Mouse (Mus musculus) adrenal gland, postnatal 25 days (tissue): ENCODE results near the gene Crhr1. TPM values are rescaled to one million over a fixed set of nuclear protein-coding genes. Genes with fewer than 3 reads are reported as not detected.

Experiments used
- DNase-seq: peaks from one replicate; pipeline ENCODE4 v3.0.0; 2021; ENCODE audit warnings: mixed read lengths
- total RNA-seq: library from RNA; stranded (reverse); gene quantifications from 2 replicates; pipeline ENCODE4 v1.2.3, GENCODE M21; 2021

The Crhr1 gene
- total RNA-seq, 1 experiment from 2014 or later = 0.24 TPM

GRCm38 (mm10) chr11:104138976-104139375 lies 6.3 kb downstream of the Crhr1 start:
- DNase-seq = no peak

- DNase-seq = no peak
Measured at GRCm38 (mm10) chr11:104144930-104145329, 12.3 kb downstream of the Crhr1 start.

- DNase-seq = no peak
Measured at GRCm38 (mm10) chr11:104148787-104149186, 16.1 kb downstream of the Crhr1 start.

- DNase-seq = no peak
Measured at GRCm38 (mm10) chr11:104150911-104151310, 18.3 kb downstream of the Crhr1 start.

GRCm38 (mm10) chr11:104154332-104154731 lies 21.7 kb downstream of the Crhr1 start:
- no peak for DNase-seq

GRCm38 (mm10) chr11:104154820-104155635 lies 22.4 kb downstream of the Crhr1 start:
- peak; percentile 23 for DNase-seq

GRCm38 (mm10) chr11:104155899-104156298 lies 23.2 kb downstream of the Crhr1 start:
- DNase-seq = no peak

- no peak for DNase-seq
Measured at GRCm38 (mm10) chr11:104156391-104156790, 23.7 kb downstream of the Crhr1 start.

GRCm38 (mm10) chr11:104157603-104158259 lies 25.1 kb downstream of the Crhr1 start:
- peak; percentile 71 for DNase-seq

GRCm38 (mm10) chr11:104158260-104158907 lies 25.7 kb downstream of the Crhr1 start:
- DNase-seq = no peak

GRCm38 (mm10) chr11:104159769-104160272 lies 27.2 kb downstream of the Crhr1 start:
- DNase-seq = no peak

- no peak for DNase-seq
Measured at GRCm38 (mm10) chr11:104161153-104161552, 28.5 kb downstream of the Crhr1 start.

- no peak for DNase-seq
Measured at GRCm38 (mm10) chr11:104164257-104164656, 31.6 kb downstream of the Crhr1 start.

- peak; percentile 59 for DNase-seq
Measured at GRCm38 (mm10) chr11:104171281-104171781, 38.7 kb downstream of the Crhr1 start.

- DNase-seq = no peak
Measured at GRCm38 (mm10) chr11:104178893-104179292, 46.2 kb downstream of the Crhr1 start.

- DNase-seq = no peak
Measured at GRCm38 (mm10) chr11:104179804-104180203, 47.1 kb downstream of the Crhr1 start.

- no peak for DNase-seq
Measured at GRCm38 (mm10) chr11:104182141-104182540, 49.5 kb downstream of the Crhr1 start.

GRCm38 (mm10) chr11:104186135-104186836 lies 53.6 kb downstream of the Crhr1 start, which contains the start of gene Sppl2c:
Gene Sppl2c, plus strand, starts transcription at chr11:104186327.
- no peak for DNase-seq

GRCm38 (mm10) chr11:104186837-104187150 lies 54.1 kb downstream of the Crhr1 start:
- no peak for DNase-seq

- DNase-seq = no peak
Measured at GRCm38 (mm10) chr11:104187766-104188165, 55.1 kb downstream of the Crhr1 start.

- DNase-seq = no peak
Measured at GRCm38 (mm10) chr11:104190008-104190407, 57.4 kb downstream of the Crhr1 start.

GRCm38 (mm10) chr11:104195382-104195781 lies 62.7 kb downstream of the Crhr1 start:
- no peak for DNase-seq
